Mouse (Mus musculus) lung, embryonic 15.5 days (tissue): ENCODE results near the gene Rif1. TPM values are rescaled to one million over a fixed set of nuclear protein-coding genes. Genes with fewer than 3 reads are reported as not detected.

Source experiments
- ATAC-seq: fragments of 200-750 bp; cut with Nextera tagmentation; 2 replicates; pipeline ENCODE4 v1.8.0; 2017; ENCODE audit warnings: moderate number of reproducible peaks, borderline replicate concordance; ENCODE audit not compliant: low FRiP score, low TSS enrichment; ENCODE audit errors: extremely low read depth
- H3K27ac ChIP-seq: fragments of 300-500 bp; sonication (generic); 2 replicates; pipeline ENCODE4 v1.5.1; 2015; ENCODE audit warnings: moderate library complexity, mild to moderate bottlenecking, inconsistent platforms
- H3K27me3 ChIP-seq: fragments of 300-500 bp; sonication (generic); 2 replicates; pipeline ENCODE4 v1.6.1; 2015; ENCODE audit warnings: inconsistent platforms
- H3K36me3 ChIP-seq: fragments of 300-500 bp; sonication (generic); 2 replicates; pipeline ENCODE4 v1.6.1; 2015; ENCODE audit warnings: inconsistent platforms
- H3K4me1 ChIP-seq: fragments of 300-500 bp; sonication (generic); 2 replicates; pipeline ENCODE4 v1.6.1; 2015; ENCODE audit warnings: inconsistent platforms
- H3K4me2 ChIP-seq: fragments of 300-500 bp; sonication (generic); 2 replicates; pipeline ENCODE4 v1.6.1; 2015; ENCODE audit warnings: inconsistent platforms, mild to moderate bottlenecking, moderate library complexity
- H3K4me3 ChIP-seq: fragments of 300-500 bp; sonication (generic); 2 replicates; pipeline ENCODE4 v1.5.1; 2015; ENCODE audit warnings: mild to moderate bottlenecking, inconsistent platforms
- H3K9ac ChIP-seq: fragments of 300-500 bp; sonication (generic); 2 replicates; pipeline ENCODE4 v1.6.1; 2015; ENCODE audit warnings: inconsistent platforms
- H3K9me3 ChIP-seq: fragments of 300-500 bp; sonication (generic); 2 replicates; pipeline ENCODE4 v1.6.1; 2016; ENCODE audit warnings: inconsistent platforms
- WGBS: fragments of 180-500 bp; shearing (Covaris S2); methylation state at CpG from one replicate; pipeline ENCODE4 v1.1.7; 2015; 5-methylcytosine and 5-hydroxymethylcytosine counted together
- polyA plus RNA-seq: library from polyadenylated mRNA; unstranded; fragments of >200 nt; fragmentation: Nextera tagmentation; extraction: Ambion mirVana; gene quantifications from 2 replicates; pipeline ENCODE4 v1.2.1, GENCODE M21; 2015

Gene Rif1
- polyA plus RNA-seq, 1 experiment from 2014 or later = 39.4 TPM

- H3K4me2 ChIP-seq = no peak overlapping the region
- ATAC-seq = no peak
- H3K9me3 ChIP-seq = no peaks in the 10 kb centered on the region
- H3K36me3 ChIP-seq = no peaks in the 10 kb centered on the region
- 0 out of 2 replicates have a peak, but pooled peaks cover 2% of the 10 kb centered on the region for H3K4me1 ChIP-seq
- H3K27ac ChIP-seq = no peak overlapping the region
- WGBS = 44% methylated on average over 5 of the region's 5 CpGs
- no peaks in the 10 kb centered on the region for H3K27me3 ChIP-seq
- H3K9ac ChIP-seq = no peak overlapping the region
- H3K4me3 ChIP-seq = no peak overlapping the region
These were observed 29.9 kb upstream of the Rif1 start for GRCm38 (mm10) chr2:52042714-52043113.

- H3K4me1 ChIP-seq = no peaks in the 10 kb centered on the region
- no peaks in the 10 kb centered on the region for H3K9me3 ChIP-seq
- no peak for ATAC-seq
- H3K27ac ChIP-seq = no peak overlapping the region
- no peak overlapping the region for H3K9ac ChIP-seq
- 90% methylated on average over 11 of the region's 11 CpGs for WGBS
- no peak overlapping the region for H3K4me3 ChIP-seq
- no peak overlapping the region for H3K4me2 ChIP-seq
- H3K27me3 ChIP-seq = no peaks in the 10 kb centered on the region
- H3K36me3 ChIP-seq = no peaks in the 10 kb centered on the region
These were observed 29.1 kb upstream of the Rif1 start for GRCm38 (mm10) chr2:52043485-52043884.

- Histone ChIP-seq H3K4me3 (no peak overlapping the region), H3K27me3 (no peaks in the 10 kb centered on the region), H3K4me1 (no peaks in the 10 kb centered on the region), H3K27ac (no peak overlapping the region), H3K4me2 (no peak overlapping the region), H3K9ac (no peak overlapping the region), H3K9me3 (no peaks in the 10 kb centered on the region), H3K36me3 (no peaks in the 10 kb centered on the region)
- no peak for ATAC-seq
- 68% methylated on average over 5 of the region's 5 CpGs for WGBS
These were observed 26.6 kb upstream of the Rif1 start for GRCm38 (mm10) chr2:52046032-52046431.

GRCm38 (mm10) chr2:52050823-52051222 is 21.8 kb upstream of the Rif1 start:
- H3K9me3 ChIP-seq = no peaks in the 10 kb centered on the region
- H3K4me1 ChIP-seq = no peaks in the 10 kb centered on the region
- H3K4me2 ChIP-seq = no peak overlapping the region
- H3K27ac ChIP-seq = no peak overlapping the region
- H3K27me3 ChIP-seq = no peaks in the 10 kb centered on the region
- no peaks in the 10 kb centered on the region for H3K36me3 ChIP-seq
- 89% methylated on average over 11 of the region's 11 CpGs for WGBS
- no peak overlapping the region for H3K9ac ChIP-seq
- H3K4me3 ChIP-seq = no peak overlapping the region
- no peak for ATAC-seq

GRCm38 (mm10) chr2:52052335-52052734 is 20.3 kb upstream of the Rif1 start:
- H3K4me3 ChIP-seq = no peak overlapping the region
- 76% methylated on average over 4 of the region's 4 CpGs for WGBS
- no peaks in the 10 kb centered on the region for H3K27me3 ChIP-seq
- no peak overlapping the region for H3K4me2 ChIP-seq
- no peaks in the 10 kb centered on the region for H3K9me3 ChIP-seq
- ATAC-seq = no peak
- H3K4me1 ChIP-seq = no peaks in the 10 kb centered on the region
- no peaks in the 10 kb centered on the region for H3K36me3 ChIP-seq
- H3K9ac ChIP-seq = no peak overlapping the region
- H3K27ac ChIP-seq = no peak overlapping the region

GRCm38 (mm10) chr2:52053502-52053901 is 19.1 kb upstream of the Rif1 start:
- Histone ChIP-seq H3K36me3 (no peaks in the 10 kb centered on the region), H3K4me3 (no peak overlapping the region), H3K9ac (no peak overlapping the region), H3K4me2 (no peak overlapping the region), H3K9me3 (no peaks in the 10 kb centered on the region), H3K27ac (no peak overlapping the region), H3K4me1 (no peaks in the 10 kb centered on the region), H3K27me3 (no peaks in the 10 kb centered on the region)
- 41% methylated on average over 5 of the region's 5 CpGs for WGBS
- ATAC-seq = no peak

- no peak overlapping the region for H3K9ac ChIP-seq
- no peaks in the 10 kb centered on the region for H3K4me1 ChIP-seq
- H3K9me3 ChIP-seq = no peaks in the 10 kb centered on the region
- no peaks in the 10 kb centered on the region for H3K27me3 ChIP-seq
- H3K4me2 ChIP-seq = no peak overlapping the region
- 44% methylated on average over 4 of the region's 4 CpGs for WGBS
- no peak for ATAC-seq
- H3K27ac ChIP-seq = no peak overlapping the region
- no peaks in the 10 kb centered on the region for H3K36me3 ChIP-seq
- no peak overlapping the region for H3K4me3 ChIP-seq
These were observed 17.0 kb upstream of the Rif1 start for GRCm38 (mm10) chr2:52055616-52056015.

- no peak overlapping the region for H3K4me2 ChIP-seq
- no peaks in the 10 kb centered on the region for H3K36me3 ChIP-seq
- no peak overlapping the region for H3K9ac ChIP-seq
- no peaks in the 10 kb centered on the region for H3K27me3 ChIP-seq
- H3K27ac ChIP-seq = no peak overlapping the region
- ATAC-seq = no peak
- H3K4me1 ChIP-seq = no peaks in the 10 kb centered on the region
- WGBS = 52% methylated on average over 1 of the region's 1 CpGs
- H3K4me3 ChIP-seq = no peak overlapping the region
- H3K9me3 ChIP-seq = no peaks in the 10 kb centered on the region
These were observed 15.5 kb upstream of the Rif1 start for GRCm38 (mm10) chr2:52057099-52057498.

GRCm38 (mm10) chr2:52057681-52058080 is 15.0 kb upstream of the Rif1 start:
- H3K4me3 ChIP-seq = no peak overlapping the region
- no peak overlapping the region for H3K9ac ChIP-seq
- no peaks in the 10 kb centered on the region for H3K4me1 ChIP-seq
- no peak overlapping the region for H3K27ac ChIP-seq
- H3K36me3 ChIP-seq = no peaks in the 10 kb centered on the region
- no peak for ATAC-seq
- no peaks in the 10 kb centered on the region for H3K9me3 ChIP-seq
- H3K27me3 ChIP-seq = no peaks in the 10 kb centered on the region
- H3K4me2 ChIP-seq = no peak overlapping the region

- H3K4me3 ChIP-seq = no peak overlapping the region
- 63% methylated on average over 1 of the region's 1 CpGs for WGBS
- H3K36me3 ChIP-seq = no peaks in the 10 kb centered on the region
- no peaks in the 10 kb centered on the region for H3K27me3 ChIP-seq
- no peaks in the 10 kb centered on the region for H3K9me3 ChIP-seq
- no peak overlapping the region for H3K4me2 ChIP-seq
- no peak overlapping the region for H3K27ac ChIP-seq
- peaks cover 7% of the 10 kb centered on the region for H3K4me1 ChIP-seq
- ATAC-seq = no peak
- H3K9ac ChIP-seq = no peak overlapping the region
These were observed 4.0 kb upstream of the Rif1 start for GRCm38 (mm10) chr2:52068641-52069040.

- no peak overlapping the region for H3K4me3 ChIP-seq
- peaks cover 16% of the 10 kb centered on the region for H3K4me1 ChIP-seq
- WGBS = 82% methylated on average over 5 of the region's 5 CpGs
- no peak overlapping the region for H3K27ac ChIP-seq
- H3K9me3 ChIP-seq = no peaks in the 10 kb centered on the region
- no peak overlapping the region for H3K4me2 ChIP-seq
- H3K9ac ChIP-seq = no peak overlapping the region
- H3K27me3 ChIP-seq = no peaks in the 10 kb centered on the region
- peaks cover 3% of the 10 kb centered on the region; the same call in 1 of the 2 replicates for H3K36me3 ChIP-seq
- no peak for ATAC-seq
These were observed 1.8 kb upstream of the Rif1 start for GRCm38 (mm10) chr2:52070816-52071215.

- no peak overlapping the region for H3K4me3 ChIP-seq
- H3K36me3 ChIP-seq = peaks cover 4% of the 10 kb centered on the region; the same call in 1 of the 2 replicates
- H3K9ac ChIP-seq = peak overlapping the region; percentile 16; the same call in 1 of the 2 replicates
- peaks cover 16% of the 10 kb centered on the region for H3K4me1 ChIP-seq
- peak overlapping the region; percentile 67 for H3K4me2 ChIP-seq
- H3K9me3 ChIP-seq = no peaks in the 10 kb centered on the region
- H3K27me3 ChIP-seq = no peaks in the 10 kb centered on the region
- no peak for ATAC-seq
- H3K27ac ChIP-seq = peak overlapping the region; percentile 95
- 51% methylated on average over 13 of the region's 13 CpGs for WGBS
These were observed 1.2 kb upstream of the Rif1 start for GRCm38 (mm10) chr2:52071241-52071991.
